Mouse (Mus musculus) erythroblast, embryonic 14.5 days (primary cell): Measurements from ENCODE around the gene Pam16.

Source experiments
- GATA1 ChIP-seq: IDR thresholded peaks from 2 replicates; pipeline ENCODE4 v1.6.1; 2012; ENCODE audit warnings: low read length, inconsistent platforms, mixed read lengths
- TAL1 ChIP-seq: IDR thresholded peaks from 3 replicates; pipeline ENCODE4 v1.6.1; 2012; ENCODE audit warnings: low read length, inconsistent platforms, mixed read lengths

GRCm38 (mm10) chr16:4656571-4657081 lies 31.8 kb upstream of the Pam16 start:
- no peak for TF ChIP-seq GATA1
- TF ChIP-seq TAL1 = no peak
